Mouse (Mus musculus): ENCODE measurements around the gene Negr1. TPM values are rescaled to one million over a fixed set of nuclear protein-coding genes. Genes with fewer than 3 reads are reported as not detected.

The Negr1 gene
- total RNA-seq, 1 experiment, result 0.31 TPM

DNA sequence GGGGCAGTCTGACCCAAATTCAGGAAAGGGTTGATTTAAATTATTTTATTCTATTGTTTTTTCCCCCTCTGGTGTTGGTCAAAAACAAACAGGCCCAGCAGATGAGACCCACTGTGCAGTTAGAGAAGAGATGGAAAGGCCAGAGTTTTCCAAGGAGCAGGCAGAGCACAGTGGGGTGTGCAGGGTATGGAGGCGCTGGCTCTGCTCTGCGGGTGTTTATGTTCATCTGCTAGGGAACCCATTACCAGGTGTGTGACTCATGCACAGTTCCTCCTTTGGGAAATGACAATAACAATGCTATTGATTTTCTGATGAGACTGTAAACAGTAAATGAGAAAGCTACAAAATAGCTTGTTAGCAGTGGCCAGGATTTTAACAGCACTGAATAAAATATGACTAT, 210.0 kb downstream of the Negr1 start:
- in situ Hi-C loops (cut with MboI; ENCODE audit: low sequenced_read_pairs in 2 of 2, unreplicated experiment in 2 of 2), result no loop called here
- H3K36me3 ChIP-seq (ENCODE audit: control insufficient read depth, insufficient read depth, low read length, poor library complexity, severe bottlenecking), result no peaks in the 10 kb centered on the region
- no peak overlapping the region for H3K27ac ChIP-seq (ENCODE audit: insufficient read depth, low read depth, low read length, poor library complexity, severe bottlenecking)
- TF ChIP-seq HCFC1 (IDR thresholded peaks at IDR 0.05; ENCODE audit: borderline replicate concordance, insufficient read depth, low read length) (no peak), MAFK (IDR thresholded peaks at IDR 0.05; ENCODE audit: insufficient read depth, low read depth, low read length) (no peak), ZNF384 (IDR thresholded peaks at IDR 0.05; ENCODE audit: low read depth, low read length) (no peak), CHD2 (IDR thresholded peaks at IDR 0.05; ENCODE audit: low read depth, low read length) (no peak)
- no peak for DNase-seq (ENCODE audit: low read depth, low spot score)
- H3K4me3 ChIP-seq (ENCODE audit: insufficient read depth in 1 of 2, low read depth in 1 of 2, low read length in 2 of 2, poor library complexity in 1 of 2, severe bottlenecking in 1 of 2), result no peak overlapping the region
- H3K9ac ChIP-seq (ENCODE audit: insufficient read depth, low read depth, low read length, poor library complexity, severe bottlenecking), result no peak overlapping the region
- H3K4me1 ChIP-seq (ENCODE audit: control insufficient read depth in 2 of 2, insufficient read depth in 2 of 2, low read length in 2 of 2, poor library complexity in 1 of 2), result no peaks in the 10 kb centered on the region
- no peaks in the 10 kb centered on the region for H3K9me3 ChIP-seq (ENCODE audit: control insufficient read depth, insufficient read depth, low read depth, low read length)

- Histone ChIP-seq H3K4me3 (ENCODE audit: insufficient read depth in 1 of 2, low read depth in 1 of 2, low read length in 2 of 2, poor library complexity in 1 of 2, severe bottlenecking in 1 of 2) (no peak overlapping the region), H3K9ac (ENCODE audit: insufficient read depth, low read depth, low read length, poor library complexity, severe bottlenecking) (no peak overlapping the region), H3K36me3 (ENCODE audit: control insufficient read depth, insufficient read depth, low read length, poor library complexity, severe bottlenecking) (no peaks in the 10 kb centered on the region), H3K4me1 (ENCODE audit: control insufficient read depth in 2 of 2, insufficient read depth in 2 of 2, low read length in 2 of 2, poor library complexity in 1 of 2) (no peaks in the 10 kb centered on the region), H3K9me3 (ENCODE audit: control insufficient read depth, insufficient read depth, low read depth, low read length) (no peaks in the 10 kb centered on the region), H3K27ac (ENCODE audit: insufficient read depth, low read depth, low read length, poor library complexity, severe bottlenecking) (no peak overlapping the region)
- DNase-seq (ENCODE audit: low read depth, low spot score), result no peak
- TF ChIP-seq ZNF384 (IDR thresholded peaks at IDR 0.05; ENCODE audit: low read depth, low read length), result no peak
- TF ChIP-seq HCFC1 (IDR thresholded peaks at IDR 0.05; ENCODE audit: borderline replicate concordance, insufficient read depth, low read length), result no peak
- TF ChIP-seq CHD2 (IDR thresholded peaks at IDR 0.05; ENCODE audit: low read depth, low read length), result no peak
- TF ChIP-seq ZC3H11A (IDR thresholded peaks at IDR 0.05; ENCODE audit: borderline replicate concordance, low read depth, low read length), result no peak
- TF ChIP-seq MAFK (IDR thresholded peaks at IDR 0.05; ENCODE audit: insufficient read depth, low read depth, low read length), result no peak
- in situ Hi-C loops (cut with MboI; ENCODE audit: low sequenced_read_pairs in 2 of 2, unreplicated experiment in 2 of 2), result no loop called here
Measured at GRCm38 (mm10) chr3:156772057-156772456, 210.5 kb downstream of the Negr1 start.

- H3K9ac ChIP-seq (ENCODE audit: insufficient read depth, low read depth, low read length, poor library complexity, severe bottlenecking), result no peak overlapping the region
- in situ Hi-C loops (cut with MboI; ENCODE audit: low sequenced_read_pairs in 2 of 2, unreplicated experiment in 2 of 2), result no loop called here
- no peak for DNase-seq (ENCODE audit: low read depth, low spot score)
- H3K9me3 ChIP-seq (ENCODE audit: control insufficient read depth, insufficient read depth, low read depth, low read length), result no peaks in the 10 kb centered on the region
- TF ChIP-seq CHD2 (IDR thresholded peaks at IDR 0.05; ENCODE audit: low read depth, low read length) (no peak), MAFK (IDR thresholded peaks at IDR 0.05; ENCODE audit: insufficient read depth, low read depth, low read length) (no peak), HCFC1 (IDR thresholded peaks at IDR 0.05; ENCODE audit: borderline replicate concordance, insufficient read depth, low read length) (no peak), ZNF384 (IDR thresholded peaks at IDR 0.05; ENCODE audit: low read depth, low read length) (no peak), ZC3H11A (IDR thresholded peaks at IDR 0.05; ENCODE audit: borderline replicate concordance, low read depth, low read length) (no peak)
- H3K27ac ChIP-seq (ENCODE audit: insufficient read depth, low read depth, low read length, poor library complexity, severe bottlenecking), result no peak overlapping the region
- H3K4me3 ChIP-seq (ENCODE audit: insufficient read depth in 1 of 2, low read depth in 1 of 2, low read length in 2 of 2, poor library complexity in 1 of 2, severe bottlenecking in 1 of 2), result no peak overlapping the region
- H3K36me3 ChIP-seq (ENCODE audit: control insufficient read depth, insufficient read depth, low read length, poor library complexity, severe bottlenecking), result no peaks in the 10 kb centered on the region
- no peaks in the 10 kb centered on the region for H3K4me1 ChIP-seq (ENCODE audit: control insufficient read depth in 2 of 2, insufficient read depth in 2 of 2, low read length in 2 of 2, poor library complexity in 1 of 2)
Measured at GRCm38 (mm10) chr3:156784309-156784852, 222.8 kb downstream of the Negr1 start.

- Histone ChIP-seq H3K9me3 (ENCODE audit: control insufficient read depth, insufficient read depth, low read depth, low read length) (no peaks in the 10 kb centered on the region), H3K4me3 (ENCODE audit: insufficient read depth in 1 of 2, low read depth in 1 of 2, low read length in 2 of 2, poor library complexity in 1 of 2, severe bottlenecking in 1 of 2) (no peak overlapping the region), H3K4me1 (ENCODE audit: control insufficient read depth in 2 of 2, insufficient read depth in 2 of 2, low read length in 2 of 2, poor library complexity in 1 of 2) (no peaks in the 10 kb centered on the region), H3K36me3 (ENCODE audit: control insufficient read depth, insufficient read depth, low read length, poor library complexity, severe bottlenecking) (no peaks in the 10 kb centered on the region), H3K9ac (ENCODE audit: insufficient read depth, low read depth, low read length, poor library complexity, severe bottlenecking) (no peak overlapping the region), H3K27ac (ENCODE audit: insufficient read depth, low read depth, low read length, poor library complexity, severe bottlenecking) (no peak overlapping the region)
- TF ChIP-seq ZC3H11A (IDR thresholded peaks at IDR 0.05; ENCODE audit: borderline replicate concordance, low read depth, low read length) (no peak), ZNF384 (IDR thresholded peaks at IDR 0.05; ENCODE audit: low read depth, low read length) (no peak), MAFK (IDR thresholded peaks at IDR 0.05; ENCODE audit: insufficient read depth, low read depth, low read length) (no peak), CHD2 (IDR thresholded peaks at IDR 0.05; ENCODE audit: low read depth, low read length) (no peak), HCFC1 (IDR thresholded peaks at IDR 0.05; ENCODE audit: borderline replicate concordance, insufficient read depth, low read length) (no peak)
- in situ Hi-C loops (cut with MboI; ENCODE audit: low sequenced_read_pairs in 2 of 2, unreplicated experiment in 2 of 2), result no loop called here
- DNase-seq (ENCODE audit: low read depth, low spot score), result no peak
Measured at GRCm38 (mm10) chr3:156786355-156786754, 224.8 kb downstream of the Negr1 start.

DNA sequence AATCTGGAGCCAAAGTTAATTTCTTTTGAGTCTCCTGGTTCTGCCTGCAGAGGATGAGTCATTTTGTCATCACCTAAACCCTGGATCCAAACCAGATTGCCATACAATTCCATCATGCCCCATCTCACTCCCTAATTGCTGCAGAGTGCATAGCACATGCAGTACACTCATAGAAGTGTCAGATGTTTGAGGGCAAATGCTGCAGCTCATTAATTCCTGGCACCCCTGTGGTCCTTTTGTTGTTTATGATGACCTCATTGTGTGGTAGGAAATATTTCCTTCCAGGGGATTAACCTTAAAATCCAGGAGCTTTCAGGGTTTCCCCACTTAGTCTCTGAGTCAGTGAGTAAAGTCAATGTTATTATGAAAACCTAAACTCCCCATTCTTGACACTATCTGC, 229.6 kb downstream of the Negr1 start:
- no peaks in the 10 kb centered on the region for H3K4me1 ChIP-seq (ENCODE audit: control insufficient read depth in 2 of 2, insufficient read depth in 2 of 2, low read length in 2 of 2, poor library complexity in 1 of 2)

More for the DNA sequence above, 229.6 kb downstream of the Negr1 start:
- TF ChIP-seq HCFC1 (IDR thresholded peaks at IDR 0.05; ENCODE audit: borderline replicate concordance, insufficient read depth, low read length) (no peak), CHD2 (IDR thresholded peaks at IDR 0.05; ENCODE audit: low read depth, low read length) (no peak), ZNF384 (IDR thresholded peaks at IDR 0.05; ENCODE audit: low read depth, low read length) (no peak), MAFK (IDR thresholded peaks at IDR 0.05; ENCODE audit: insufficient read depth, low read depth, low read length) (no peak), ZC3H11A (IDR thresholded peaks at IDR 0.05; ENCODE audit: borderline replicate concordance, low read depth, low read length) (no peak)
- H3K27ac ChIP-seq (ENCODE audit: insufficient read depth, low read depth, low read length, poor library complexity, severe bottlenecking), result no peak overlapping the region
- no peak overlapping the region for H3K9ac ChIP-seq (ENCODE audit: insufficient read depth, low read depth, low read length, poor library complexity, severe bottlenecking)
- DNase-seq (ENCODE audit: low read depth, low spot score), result no peak
- H3K9me3 ChIP-seq (ENCODE audit: control insufficient read depth, insufficient read depth, low read depth, low read length), result no peaks in the 10 kb centered on the region
- H3K4me3 ChIP-seq (ENCODE audit: insufficient read depth in 1 of 2, low read depth in 1 of 2, low read length in 2 of 2, poor library complexity in 1 of 2, severe bottlenecking in 1 of 2), result no peak overlapping the region
- in situ Hi-C loops (cut with MboI; ENCODE audit: low sequenced_read_pairs in 2 of 2, unreplicated experiment in 2 of 2), result no loop called here
- no peaks in the 10 kb centered on the region for H3K36me3 ChIP-seq (ENCODE audit: control insufficient read depth, insufficient read depth, low read length, poor library complexity, severe bottlenecking)

Measured in ES-E14 (cell line).